Mouse (Mus musculus): Measurements from ENCODE around the gene Zbtb2. TPM values are rescaled to one million over a fixed set of nuclear protein-coding genes. Genes with fewer than 3 reads are reported as not detected.

Zbtb2 gene
- polyA plus RNA-seq, 1 experiment from 2014 or later: 19.0 TPM

GRCm38 (mm10) chr10:4389036-4389435 lies 1.1 kb upstream of the Zbtb2 start:
- ATAC-seq (no peak), DNase-seq (ENCODE audit: low read depth, low spot score) (no peak)
- no peak for TF ChIP-seq CTCF (IDR thresholded peaks at IDR 0.05)
- CTCF ChIA-PET: interaction anchor here (0.7 to 3.5 kb wide), 7 partner anchors 10 to 393 kb away, joined by 3 to 28 read pairs (median 4); no protein-coding TSS in a partner anchor
- no peaks in the 10 kb centered on the region for H3K27me3 ChIP-seq
- in situ Hi-C loops (cut with MboI; ENCODE audit: low pct_unique_long_range_greater_than_20kb): loop anchor here (25.0 kb wide), 1 partner anchor 1423 kb away; the partner anchor contains the start of genes Fbxo5 and Mtrf1l
- POLR2A ChIA-PET: interaction anchor here (0.7 to 1.0 kb wide), 2 partner anchors 52 to 298 kb away, joined by 3 to 6 read pairs; no protein-coding TSS in a partner anchor

DNA sequence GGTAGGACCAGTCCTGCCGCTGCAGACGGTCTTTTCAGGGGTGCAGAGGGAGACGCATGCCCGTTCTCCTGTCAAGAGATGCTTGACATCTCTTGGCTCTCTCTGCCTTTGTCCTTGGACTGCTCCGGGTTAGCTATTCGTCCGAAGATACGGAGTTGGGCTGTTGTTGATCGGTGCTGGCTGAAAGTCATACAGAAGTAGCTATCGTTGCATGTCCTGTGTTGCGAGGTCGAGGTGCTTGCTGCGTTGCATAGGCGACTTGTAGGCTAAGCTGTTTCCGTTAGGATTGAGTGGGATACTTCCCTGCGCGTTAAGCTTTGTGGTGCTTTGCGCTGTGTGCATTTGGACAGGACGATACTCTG lies 457 bp upstream of the Zbtb2 start:
- no peak for TF ChIP-seq CTCF (IDR thresholded peaks at IDR 0.05)
- in situ Hi-C loops (cut with MboI; ENCODE audit: low pct_unique_long_range_greater_than_20kb): loop anchor here (25.0 kb wide), 1 partner anchor 1424 kb away; the partner anchor contains the start of genes Fbxo5 and Mtrf1l
- no peak for ATAC-seq
- CTCF ChIA-PET: interaction anchor here (0.9 kb wide), 1 partner anchor 392 kb away, joined by 4 read pairs; no protein-coding TSS in a partner anchor
- no peaks in the 10 kb centered on the region for H3K27me3 ChIP-seq
- no peak for DNase-seq (ENCODE audit: low read depth, low spot score)
- POLR2A ChIA-PET: interaction anchor here (0.5 to 1.0 kb wide), 2 partner anchors 52 to 807 kb away, joined by 3 to 4 read pairs; no protein-coding TSS in a partner anchor

GRCm38 (mm10) chr10:4386609-4387591 lies 1.0 kb downstream of the Zbtb2 start:
- DNase-seq (ENCODE audit: low read depth, low spot score) (peak; percentile 71), ATAC-seq (peak; percentile 87)
- ChIA-PET POLR2A (interaction anchor here (0.6 kb wide), 1 partner anchor 268 kb away, joined by 3 read pairs; no protein-coding TSS in a partner anchor), CTCF (no interaction called here)
- TF ChIP-seq CTCF (IDR thresholded peaks at IDR 0.05): no peak
- no peaks in the 10 kb centered on the region for H3K27me3 ChIP-seq
- in situ Hi-C loops (cut with MboI; ENCODE audit: low pct_unique_long_range_greater_than_20kb): loop anchor here (25.0 kb wide), 1 partner anchor 1425 kb away; the partner anchor contains the start of genes Fbxo5 and Mtrf1l

DNA sequence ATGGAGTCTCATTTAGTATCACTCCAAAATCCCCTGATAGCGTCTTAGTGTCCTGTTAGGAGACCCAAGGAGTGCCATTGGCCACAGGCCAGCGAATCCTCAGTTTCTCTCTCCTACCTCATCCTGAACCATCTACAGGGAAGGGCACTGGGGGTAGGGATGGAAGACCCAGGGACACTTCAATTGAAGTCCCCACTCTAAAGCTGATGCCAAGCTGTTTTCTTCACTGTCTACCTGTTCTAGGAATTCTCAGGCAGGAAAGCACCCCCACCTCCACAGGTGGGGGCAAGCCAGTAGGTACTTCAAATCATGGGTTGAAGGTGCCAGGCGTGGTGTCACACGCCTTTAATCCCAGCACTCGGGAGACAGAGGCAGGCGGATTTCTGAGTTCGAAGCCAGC lies 3.7 kb downstream of the Zbtb2 start:
- no peaks in the 10 kb centered on the region for H3K27me3 ChIP-seq
- ChIA-PET CTCF (no interaction called here), POLR2A (no interaction called here)
- DNase-seq (ENCODE audit: low read depth, low spot score) (no peak), ATAC-seq (no peak)
- TF ChIP-seq CTCF (IDR thresholded peaks at IDR 0.05): no peak
- in situ Hi-C loops (cut with MboI; ENCODE audit: low pct_unique_long_range_greater_than_20kb): loop anchor here (25.0 kb wide), 1 partner anchor 1428 kb away; the partner anchor contains the start of genes Fbxo5 and Mtrf1l

DNA sequence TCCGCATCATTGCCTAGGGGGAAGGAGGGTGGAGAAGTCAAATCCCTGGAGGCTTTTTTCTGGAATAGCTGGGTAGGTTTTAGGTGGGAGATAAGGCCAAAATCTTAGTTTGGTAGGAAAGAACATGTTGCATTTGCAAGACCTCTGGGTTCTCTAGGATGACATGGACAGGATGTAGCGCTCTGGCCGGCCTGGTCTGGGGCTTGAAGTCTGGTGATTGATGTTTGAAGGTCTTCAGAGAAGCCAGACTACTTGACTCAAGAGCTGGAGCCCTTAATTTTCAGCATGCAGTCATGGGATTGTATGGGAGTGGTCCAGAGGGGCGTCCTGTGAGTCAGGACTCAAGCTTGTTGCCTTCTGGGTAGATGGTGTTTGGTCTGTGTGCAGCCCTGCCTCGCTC lies 7.2 kb downstream of the Zbtb2 start:
- ATAC-seq: no peak
- no peak for TF ChIP-seq CTCF (IDR thresholded peaks at IDR 0.05)
- no peak for DNase-seq (ENCODE audit: low read depth, low spot score)
- ChIA-PET CTCF (interaction anchor here (1.0 to 1.7 kb wide), 3 partner anchors 9 to 34 kb away, joined by 3 to 5 read pairs (median 3); no protein-coding TSS in a partner anchor), POLR2A (no interaction called here)
- H3K27me3 ChIP-seq: no peaks in the 10 kb centered on the region
- in situ Hi-C loops (cut with MboI; ENCODE audit: low pct_unique_long_range_greater_than_20kb): loop anchor here (25.0 kb wide), 1 partner anchor 1432 kb away; the partner anchor contains the start of genes Fbxo5 and Mtrf1l

GRCm38 (mm10) chr10:4376931-4377330 lies 11.0 kb downstream of the Zbtb2 start:
- in situ Hi-C loops (cut with MboI; ENCODE audit: low pct_unique_long_range_greater_than_20kb): loop anchor here (25.0 kb wide), 1 partner anchor 1435 kb away; the partner anchor contains the start of genes Fbxo5 and Mtrf1l
- ATAC-seq (no peak), DNase-seq (ENCODE audit: low read depth, low spot score) (no peak)
- CTCF ChIA-PET: no interaction called here
- POLR2A ChIA-PET: interaction anchor here (1.1 kb wide), 1 partner anchor 23 kb away, joined by 3 read pairs; no protein-coding TSS in a partner anchor
- no peaks in the 10 kb centered on the region for H3K27me3 ChIP-seq
- TF ChIP-seq CTCF (IDR thresholded peaks at IDR 0.05): no peak

- in situ Hi-C loops (cut with MboI; ENCODE audit: low pct_unique_long_range_greater_than_20kb): loop anchor here (25.0 kb wide), 1 partner anchor 1436 kb away; the partner anchor contains the start of genes Fbxo5 and Mtrf1l
- CTCF ChIA-PET: interaction anchor here (1.1 kb wide), 1 partner anchor 29 kb away, joined by 3 read pairs; no protein-coding TSS in a partner anchor
- TF ChIP-seq CTCF (IDR thresholded peaks at IDR 0.05): no peak
- ATAC-seq (no peak), DNase-seq (ENCODE audit: low read depth, low spot score) (no peak)
- POLR2A ChIA-PET: interaction anchor here (1.1 kb wide), 1 partner anchor 22 kb away, joined by 3 read pairs; no protein-coding TSS in a partner anchor
- H3K27me3 ChIP-seq: no peaks in the 10 kb centered on the region
Measured at GRCm38 (mm10) chr10:4376461-4376860, 11.4 kb downstream of the Zbtb2 start.

DNA sequence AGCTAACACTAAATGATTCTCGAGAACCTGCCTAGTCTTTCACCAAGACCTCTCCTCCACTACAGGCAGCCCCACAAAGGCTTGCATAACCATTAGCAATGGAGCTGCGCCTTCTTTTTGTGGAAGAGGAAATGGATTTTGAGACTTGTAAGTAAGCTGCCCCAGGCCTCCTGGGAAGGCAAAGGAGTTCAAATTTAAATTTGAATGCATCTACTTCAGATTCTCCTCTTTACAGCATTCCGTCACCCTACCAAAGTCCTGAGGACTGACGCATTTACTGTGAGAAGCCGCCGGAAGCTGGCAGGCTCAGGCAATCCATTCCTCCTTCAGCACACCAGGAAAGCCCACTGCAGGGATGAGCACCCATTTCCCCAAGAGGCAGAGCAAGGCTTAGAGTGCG lies 12.6 kb downstream of the Zbtb2 start:
- ChIA-PET POLR2A (interaction anchor here (0.6 kb wide), 1 partner anchor 781 kb away, joined by 4 read pairs; no protein-coding TSS in a partner anchor), CTCF (no interaction called here)
- in situ Hi-C loops (cut with MboI; ENCODE audit: low pct_unique_long_range_greater_than_20kb): loop anchor here (25.0 kb wide), 1 partner anchor 1437 kb away; the partner anchor contains the start of genes Fbxo5 and Mtrf1l
- ATAC-seq (no peak), DNase-seq (ENCODE audit: low read depth, low spot score) (no peak)
- no peak for TF ChIP-seq CTCF (IDR thresholded peaks at IDR 0.05)
- H3K27me3 ChIP-seq: no peaks in the 10 kb centered on the region

GRCm38 (mm10) chr10:4374734-4375133 lies 13.2 kb downstream of the Zbtb2 start:
- H3K27me3 ChIP-seq: no peaks in the 10 kb centered on the region
- in situ Hi-C loops (cut with MboI; ENCODE audit: low pct_unique_long_range_greater_than_20kb): loop anchor here (25.0 kb wide), 1 partner anchor 1438 kb away; the partner anchor contains the start of genes Fbxo5 and Mtrf1l
- TF ChIP-seq CTCF (IDR thresholded peaks at IDR 0.05): no peak
- DNase-seq (ENCODE audit: low read depth, low spot score): no peak
- no peak for ATAC-seq
- POLR2A ChIA-PET: interaction anchor here (0.6 kb wide), 1 partner anchor 781 kb away, joined by 4 read pairs; no protein-coding TSS in a partner anchor
- CTCF ChIA-PET: no interaction called here

DNA sequence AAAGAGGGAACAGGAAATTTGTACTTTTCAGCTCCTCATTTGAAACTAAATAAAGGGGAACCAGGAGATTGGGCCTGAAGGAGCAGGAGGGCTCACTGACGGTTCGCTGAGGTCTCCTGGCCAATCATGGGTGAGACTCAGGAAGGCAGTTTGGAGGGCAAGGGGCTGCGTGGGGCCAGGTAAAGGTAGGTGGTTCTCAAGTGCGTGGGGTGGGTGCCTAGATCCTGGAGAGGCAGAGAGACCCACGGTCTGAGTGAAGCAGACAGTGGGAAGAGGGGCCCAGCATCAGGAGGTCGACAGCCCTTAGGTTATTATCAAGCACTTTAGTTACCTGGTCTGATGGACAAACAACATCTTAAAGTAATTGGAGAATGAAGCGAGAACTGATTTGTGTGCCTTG lies 13.7 kb downstream of the Zbtb2 start:
- in situ Hi-C loops (cut with MboI; ENCODE audit: low pct_unique_long_range_greater_than_20kb): no loop called here
- H3K27me3 ChIP-seq: no peaks in the 10 kb centered on the region
- TF ChIP-seq CTCF (IDR thresholded peaks at IDR 0.05): no peak
- ChIA-PET POLR2A (no interaction called here), CTCF (no interaction called here)
- no peak for DNase-seq (ENCODE audit: low read depth, low spot score)
- ATAC-seq: no peak

All from Patski (cell line).